ENCODE assay signal across 18 mouse cellular contexts in genomic region chr5:123023049-123023448, GRCm38 (mm10). TPM values are rescaled to one million over a fixed set of nuclear protein-coding genes. Genes with fewer than 3 reads are reported as not detected.
DNase-seq lines count a peak whose midpoint lies in the region; ATAC-seq and TF ChIP-seq lines count a peak whose summit lies in the region.
"Had no signal": no experiment of that assay in that cellular context is flagged by ENCODE, and none has a peak within 500 bp of the region (broad histone marks: within the 10 kb centered on the region; RNA-seq: fewer than 3 reads in every experiment).

No protein-coding gene starts in this region.

- TF ChIP-seq POLR2A in bone marrow, adult 2 months (IDR thresholded peaks at IDR 0.05; ENCODE audit: borderline replicate concordance, control insufficient read depth, low read depth, low read length) = no peak

- no peak overlapping the region for H3K4me2 ChIP-seq in heart, postnatal 0 days (ENCODE audit: low read depth, low read length)
- no peak overlapping the region for H3K4me2 ChIP-seq in heart, embryonic 12.5 days
- H3K4me2 ChIP-seq in kidney, embryonic 16.5 days (replicated peaks; ENCODE audit: low read depth, low read length) = no peak overlapping the region
- H3K4me2 ChIP-seq: forebrain, embryonic 13.5 days; liver, embryonic 13.5 days; midbrain, embryonic 12.5 days had no signal

- 57% methylated on average over 6 of the region's 6 CpGs for WGBS in heart, postnatal 0 days
- 67% methylated on average over 6 of the region's 6 CpGs for WGBS in heart, embryonic 12.5 days
- 82% methylated on average over 6 of the region's 6 CpGs for WGBS in kidney, embryonic 16.5 days
- WGBS in bone marrow, adult 2 months = 46% methylated on average over 6 of the region's 6 CpGs

- no peaks in the 10 kb centered on the region for H3K36me3 ChIP-seq in heart, postnatal 0 days (replicated peaks; ENCODE audit: control insufficient read depth, insufficient read depth, low read length)
- peaks cover 3% of the 10 kb centered on the region; the same call in 1 of the 2 replicates for H3K36me3 ChIP-seq in heart, embryonic 12.5 days
- H3K36me3 ChIP-seq in kidney, embryonic 16.5 days (ENCODE audit: insufficient read depth, low read length) = no peaks in the 10 kb centered on the region
- H3K36me3 ChIP-seq: liver, embryonic 13.5 days; midbrain, embryonic 12.5 days had no signal

- peaks cover 27% of the 10 kb centered on the region for H3K4me1 ChIP-seq in heart, postnatal 0 days (ENCODE audit: control insufficient read depth, insufficient read depth)
- H3K4me1 ChIP-seq in heart, embryonic 12.5 days (replicated peaks) = peaks cover 48% of the 10 kb centered on the region
- peaks cover 29% of the 10 kb centered on the region for H3K4me1 ChIP-seq in kidney, embryonic 16.5 days (ENCODE audit: insufficient read depth, low read length)
- H3K4me1 ChIP-seq in bone marrow, adult 2 months (ENCODE audit: control insufficient read depth, insufficient read depth, low read length) = peaks cover 11% of the 10 kb centered on the region

- no peaks in the 10 kb centered on the region for H3K27me3 ChIP-seq in heart, postnatal 0 days (ENCODE audit: control insufficient read depth, insufficient read depth, low read length)
- no peaks in the 10 kb centered on the region for H3K27me3 ChIP-seq in heart, embryonic 12.5 days (replicated peaks)
- no peaks in the 10 kb centered on the region for H3K27me3 ChIP-seq in kidney, embryonic 16.5 days (ENCODE audit: insufficient read depth, low read length)
- H3K27me3 ChIP-seq: forebrain, embryonic 13.5 days; liver, embryonic 13.5 days; midbrain, embryonic 12.5 days had no signal

- H3K27ac ChIP-seq in heart, postnatal 0 days (ENCODE audit: low read depth) = no peak overlapping the region
- H3K27ac ChIP-seq in heart, embryonic 12.5 days (ENCODE audit: poor library complexity, severe bottlenecking) = no peak overlapping the region
- H3K27ac ChIP-seq in kidney, embryonic 16.5 days (ENCODE audit: low read length) = no peak overlapping the region
- peak overlapping the region; percentile 17; the same call in 1 of the 2 replicates for H3K27ac ChIP-seq in bone marrow, adult 2 months (ENCODE audit: control insufficient read depth, insufficient read depth, low read depth, low read length, poor library complexity)
- H3K27ac ChIP-seq: forebrain, embryonic 13.5 days; liver, embryonic 13.5 days; midbrain, embryonic 12.5 days had no signal

- no peak overlapping the region for H3K9ac ChIP-seq in heart, postnatal 0 days (replicated peaks; ENCODE audit: low read depth, low read length)
- H3K9ac ChIP-seq in heart, embryonic 12.5 days = no peak overlapping the region
- no peak overlapping the region for H3K9ac ChIP-seq in kidney, embryonic 16.5 days (replicated peaks; ENCODE audit: low read length)
- H3K9ac ChIP-seq: forebrain, embryonic 13.5 days; liver, embryonic 13.5 days; midbrain, embryonic 12.5 days had no signal

- intact Hi-C loops in gastrocnemius, postnatal 36 days (cut with DNase I) = no loop called here

- TF ChIP-seq CTCF in heart, postnatal 0 days (IDR thresholded peaks at IDR 0.05; ENCODE audit: low read depth) = no peak
- no peak for TF ChIP-seq CTCF in bone marrow, adult 2 months (IDR thresholded peaks at IDR 0.05; ENCODE audit: control insufficient read depth, insufficient read depth, low read length)

- peak; percentile 30 for DNase-seq in heart, postnatal 0 days (ENCODE audit: low spot score)
- DNase-seq in kidney, postnatal 36 days = peak; percentile 66 to 83
- DNase-seq in lung, postnatal 25 days (ENCODE audit: low spot score) = peak; percentile 66
- DNase-seq in adrenal gland, adult 8-10 months = no peak
- DNase-seq in gastrocnemius, postnatal 36 days = no peak
- DNase-seq: cerebellum, adult 18-20 months; cerebellum, postnatal 36 days; liver, embryonic 13.5 days; thymus, postnatal 25 days had no signal

- H3K9me3 ChIP-seq in heart, postnatal 0 days (replicated peaks; ENCODE audit: control insufficient read depth, low read length) = no peaks in the 10 kb centered on the region
- H3K9me3 ChIP-seq in heart, embryonic 12.5 days (replicated peaks) = no peaks in the 10 kb centered on the region
- no peaks in the 10 kb centered on the region for H3K9me3 ChIP-seq in kidney, embryonic 16.5 days (ENCODE audit: low read length)
- H3K9me3 ChIP-seq: forebrain, embryonic 13.5 days; liver, embryonic 13.5 days; midbrain, embryonic 12.5 days had no signal

- H3K4me3 ChIP-seq in heart, postnatal 0 days (ENCODE audit: low read depth, low read length) = no peak overlapping the region
- no peak overlapping the region for H3K4me3 ChIP-seq in heart, embryonic 12.5 days
- H3K4me3 ChIP-seq in kidney, embryonic 16.5 days (ENCODE audit: low read length) = no peak overlapping the region
- H3K4me3 ChIP-seq in bone marrow, adult 2 months (replicated peaks; ENCODE audit: control insufficient read depth, low read depth, low read length) = no peak overlapping the region
- H3K4me3 ChIP-seq: forebrain, embryonic 13.5 days; liver, embryonic 13.5 days; midbrain, embryonic 12.5 days had no signal

- TF ChIP-seq EP300 in heart, postnatal 0 days (IDR thresholded peaks at IDR 0.05; ENCODE audit: low read depth) = no peak

- peak; percentile 28; the same call in 1 of the 2 replicates for ATAC-seq in heart, postnatal 0 days (ENCODE audit: insufficient read depth, low read depth)
- ATAC-seq in heart, embryonic 12.5 days (ENCODE audit: insufficient number of reproducible peaks, low FRiP score) = no peak
- ATAC-seq in kidney, embryonic 16.5 days (ENCODE audit: low FRiP score, low TSS enrichment) = no peak
- ATAC-seq: forebrain, embryonic 13.5 days had no signal

RNA-seq across cellular contexts. Expression of gene Orai1, which starts 8.2 kb away (rescaled TPM):
- total RNA-seq in heart, postnatal 0 days (2014; rRNA removed; ENCODE audit: low replicate concordance) = 23.9 and 43.4 TPM in 2 replicates
- polyA plus RNA-seq in heart, postnatal 0 days (2015; fragmentation: Nextera tagmentation; extraction: Ambion mirVana) = 18.7 and 21.2 TPM in 2 replicates
- polyA plus RNA-seq in heart, embryonic 12.5 days (2016; fragmentation: Nextera tagmentation; extraction: Ambion mirVana) = 22.8 and 23.3 TPM in 2 replicates
- polyA plus RNA-seq in kidney, embryonic 16.5 days (2015; fragmentation: Nextera tagmentation; extraction: Ambion mirVana) = 17.5 and 22.1 TPM in 2 replicates
- polyA plus RNA-seq in bone marrow, adult 2 months (2011; ENCODE audit: insufficient read depth, insufficient read length, low replicate concordance, missing spikeins) = 18.0 and 30.8 TPM in 2 replicates
- total RNA-seq in adrenal gland, adult 8-10 months (2022) = 10 to 100 TPM; 11.5 to 13.5 (median 12.0) TPM
- 10 to 100 TPM; 35.9 to 39.1 TPM for total RNA-seq in gastrocnemius, postnatal 36 days (2021)

RNA-seq across cellular contexts. Expression of gene Morn3, which starts 23.8 kb away (rescaled TPM):
- not detected in 2 replicates for total RNA-seq in heart, postnatal 0 days (2014; rRNA removed; ENCODE audit: low replicate concordance)
- polyA plus RNA-seq in heart, postnatal 0 days (2015; fragmentation: Nextera tagmentation; extraction: Ambion mirVana) = 0.36 TPM in 1 of 2 replicates, not detected in the other
- polyA plus RNA-seq in heart, embryonic 12.5 days (2016; fragmentation: Nextera tagmentation; extraction: Ambion mirVana) = not detected in 2 replicates
- 0.56 TPM in 1 of 2 replicates, not detected in the other for polyA plus RNA-seq in kidney, embryonic 16.5 days (2015; fragmentation: Nextera tagmentation; extraction: Ambion mirVana)
- polyA plus RNA-seq in bone marrow, adult 2 months (2011; ENCODE audit: insufficient read depth, insufficient read length, low replicate concordance, missing spikeins) = 5.3 TPM in 1 of 2 replicates, not detected in the other
- total RNA-seq in adrenal gland, adult 8-10 months (2022) = not detected
- total RNA-seq in gastrocnemius, postnatal 36 days (2021) = not detected
- total RNA-seq: adrenal gland, adult 18-20 months; MEL; neutrophil, adult 5-6 weeks had no signal
- polyA plus RNA-seq: large intestine, adult 2 months; liver, embryonic 13.5 days; midbrain, embryonic 12.5 days had no signal

RNA-seq across cellular contexts. Expression of gene Kdm2b, which starts 33.4 kb away (rescaled TPM):
- total RNA-seq in heart, postnatal 0 days (2014; rRNA removed; ENCODE audit: low replicate concordance) = 29.3 and 38.8 TPM in 2 replicates
- 12.4 and 14.7 TPM in 2 replicates for polyA plus RNA-seq in heart, postnatal 0 days (2015; fragmentation: Nextera tagmentation; extraction: Ambion mirVana)
- 38.6 and 39.8 TPM in 2 replicates for polyA plus RNA-seq in heart, embryonic 12.5 days (2016; fragmentation: Nextera tagmentation; extraction: Ambion mirVana)
- 92.2 and 95.6 TPM in 2 replicates for polyA plus RNA-seq in kidney, embryonic 16.5 days (2015; fragmentation: Nextera tagmentation; extraction: Ambion mirVana)
- 17.4 and 24.2 TPM in 2 replicates for polyA plus RNA-seq in bone marrow, adult 2 months (2011; ENCODE audit: insufficient read depth, insufficient read length, low replicate concordance, missing spikeins)
- total RNA-seq in adrenal gland, adult 8-10 months (2022) = 10 to 100 TPM; 16.9 to 20.0 (median 18.5) TPM
- 10 to 100 TPM; 10.0 to 11.2 TPM for total RNA-seq in gastrocnemius, postnatal 36 days (2021)

RNA-seq across cellular contexts. Expression of gene Tmem120b, which starts 45.2 kb away (rescaled TPM):
- total RNA-seq in heart, postnatal 0 days (2014; rRNA removed; ENCODE audit: low replicate concordance) = 6.5 and 8.7 TPM in 2 replicates
- polyA plus RNA-seq in heart, postnatal 0 days (2015; fragmentation: Nextera tagmentation; extraction: Ambion mirVana) = 10.7 and 11.1 TPM in 2 replicates
- polyA plus RNA-seq in heart, embryonic 12.5 days (2016; fragmentation: Nextera tagmentation; extraction: Ambion mirVana) = 12.9 and 13.0 TPM in 2 replicates
- 16.8 and 20.0 TPM in 2 replicates for polyA plus RNA-seq in kidney, embryonic 16.5 days (2015; fragmentation: Nextera tagmentation; extraction: Ambion mirVana)
- 33.5 and 38.8 TPM in 2 replicates for polyA plus RNA-seq in bone marrow, adult 2 months (2011; ENCODE audit: insufficient read depth, insufficient read length, low replicate concordance, missing spikeins)
- 10 to 100 TPM in 3 of 4 experiments, 1 to 10 TPM in 1; 9.8 to 22.3 (median 14.5) TPM for total RNA-seq in adrenal gland, adult 8-10 months (2022)
- 10 to 100 TPM; 18.9 to 19.0 TPM for total RNA-seq in gastrocnemius, postnatal 36 days (2021)

Comparison
In these comparisons a context has a peak if more than half of its experiments do, and no peak if none do; other contexts are left out.
1. DNase-seq: peak in heart, postnatal 0 days (single experiment), kidney, postnatal 36 days (2 of 2) and lung, postnatal 25 days (single experiment); none in adrenal gland, adult 8-10 months (single experiment) and gastrocnemius, postnatal 36 days (0 of 2).